Mouse (Mus musculus): Measurements from ENCODE around the gene Thap11. TPM values are rescaled to one million over a fixed set of nuclear protein-coding genes. Genes with fewer than 3 reads are reported as not detected.
A peak's percentile ranks its signal among the peaks of the same experiment; 100 is the strongest.
"Not testable (repeated sequence)": the region's sequence is repeated elsewhere in the genome, so short reads cannot be mapped to it uniquely, and the experiment has no call there.

The Thap11 gene
- polyA plus RNA-seq, 1 experiment: 75.3 TPM

DNA sequence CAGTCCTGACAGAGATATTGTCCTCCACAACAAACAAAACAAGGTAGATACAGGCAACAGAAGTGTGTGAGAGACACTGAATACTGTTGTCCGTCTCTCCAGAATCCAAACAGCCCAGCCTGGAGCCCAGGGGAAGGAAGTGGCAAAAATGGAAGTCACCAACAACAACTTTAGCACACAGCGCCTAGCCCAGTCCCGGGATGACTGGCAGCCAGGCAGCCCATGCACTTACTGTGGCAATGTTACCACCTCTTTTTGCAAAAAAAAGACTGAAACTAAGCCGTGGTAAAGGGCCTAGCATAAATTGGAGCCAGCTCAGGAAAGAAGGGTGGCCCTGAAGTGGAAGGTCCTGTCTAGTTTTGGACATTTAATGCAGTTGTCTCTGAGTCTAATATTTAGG is 28.6 kb upstream of the Thap11 start:
- no peaks in the 10 kb centered on the region for H3K27me3 ChIP-seq (ENCODE audit: control insufficient read depth, insufficient read depth, low read length)
- H3K27ac ChIP-seq (ENCODE audit: control insufficient read depth, insufficient read depth, low read length): no peak overlapping the region
- no peak for DNase-seq
- 2% methylated on average over 4 of the region's 4 CpGs for WGBS
- peak overlapping the region; percentile 87 for H3K4me3 ChIP-seq (ENCODE audit: control insufficient read depth, insufficient read depth, low read length)
- peaks cover 9% of the 10 kb centered on the region; the same call in 1 of the 2 replicates for H3K4me1 ChIP-seq (replicated peaks; ENCODE audit: control insufficient read depth, insufficient read depth, low read length)
- no peaks in the 10 kb centered on the region; the same call in 1 of the 2 replicates for H3K36me3 ChIP-seq (ENCODE audit: control insufficient read depth, insufficient read depth, low read length)
- TF ChIP-seq POLR2A (IDR thresholded peaks at IDR 0.05; ENCODE audit: control insufficient read depth, extremely low read depth, insufficient read depth, low read length, poor library complexity): no peak
- TF ChIP-seq CTCF (IDR thresholded peaks at IDR 0.05; ENCODE audit: borderline replicate concordance, control insufficient read depth, extremely low read depth, insufficient read depth, low read length, poor library complexity): no peak

DNA sequence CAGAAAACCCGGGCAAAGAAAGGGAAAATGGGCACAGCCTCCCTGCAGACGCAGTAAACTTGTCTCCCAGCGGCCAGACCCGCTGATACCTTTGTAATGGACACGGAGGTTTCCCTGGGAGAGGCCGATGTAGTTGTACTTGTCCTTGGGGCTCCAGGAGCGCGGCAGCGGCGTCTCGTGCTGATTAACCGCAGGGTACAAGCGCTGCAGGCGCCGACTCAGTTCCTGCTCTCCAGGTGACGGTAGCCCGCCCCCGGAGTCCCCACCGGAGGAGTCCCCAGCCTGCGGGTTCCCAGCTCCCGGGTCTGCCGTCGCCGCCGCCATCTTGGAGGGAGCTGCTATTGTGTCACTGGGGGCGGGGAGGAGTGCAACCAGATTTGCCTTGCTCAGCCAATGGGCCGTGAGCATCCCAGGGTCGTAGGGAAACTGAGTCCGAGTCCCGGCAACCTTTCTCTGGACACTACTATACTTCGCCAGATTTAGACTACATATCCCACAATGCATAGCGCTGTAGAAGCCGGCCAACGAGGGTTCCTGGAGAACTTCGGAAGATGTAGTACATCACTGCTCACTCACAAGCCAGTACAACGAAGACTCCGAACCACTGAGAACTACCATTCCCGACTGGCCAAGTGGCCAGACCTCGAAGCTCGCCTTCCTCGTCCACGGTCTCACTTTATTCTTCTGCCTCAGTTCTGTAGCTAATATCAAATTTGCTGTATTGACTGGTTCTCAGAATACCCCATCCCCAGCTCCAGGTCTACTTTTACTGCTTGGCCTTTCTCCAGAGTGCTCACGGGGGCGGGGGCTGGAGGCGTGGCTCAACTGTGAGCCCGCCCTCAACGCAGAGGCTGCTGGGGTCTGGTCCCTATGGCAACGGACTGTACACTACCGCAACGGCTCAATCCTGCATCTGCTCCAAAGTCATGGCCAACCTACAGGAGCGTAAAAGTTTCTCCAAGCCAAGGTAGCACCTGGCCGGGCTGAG is 27.8 kb upstream of the Thap11 start, which contains the start of the genes Ranbp10 and Tsnaxip1:
Gene Ranbp10 (minus strand): TSS at position 490 of the 988 bp plus-strand sequence.
Gene Tsnaxip1 (plus strand): TSS at position 871 of the 988 bp plus-strand sequence.
- DNase-seq: peak; percentile 96
- H3K27me3 ChIP-seq (ENCODE audit: control insufficient read depth, insufficient read depth, low read length): no peaks in the 10 kb centered on the region
- TF ChIP-seq CTCF (IDR thresholded peaks at IDR 0.05; ENCODE audit: borderline replicate concordance, control insufficient read depth, extremely low read depth, insufficient read depth, low read length, poor library complexity): 0 out of 2 replicates have a peak, but pooled peaks have one; percentile 29
- TF ChIP-seq POLR2A (IDR thresholded peaks at IDR 0.05; ENCODE audit: control insufficient read depth, extremely low read depth, insufficient read depth, low read length, poor library complexity): peak; percentile 86
- H3K4me1 ChIP-seq (replicated peaks; ENCODE audit: control insufficient read depth, insufficient read depth, low read length): peaks cover 9% of the 10 kb centered on the region; the same call in 1 of the 2 replicates
- WGBS: under 1% methylated on average over 52 of the region's 52 CpGs
- peak within 1 kb of the TSS; percentile 7; the same call in 1 of the 2 replicates for H3K27ac ChIP-seq (ENCODE audit: control insufficient read depth, insufficient read depth, low read length)
- peak within 1 kb of the TSS; percentile 87 for H3K4me3 ChIP-seq (ENCODE audit: control insufficient read depth, insufficient read depth, low read length)
- no peaks in the 10 kb centered on the region; the same call in 1 of the 2 replicates for H3K36me3 ChIP-seq (ENCODE audit: control insufficient read depth, insufficient read depth, low read length)

- H3K36me3 ChIP-seq (ENCODE audit: control insufficient read depth, insufficient read depth, low read length); H3K4me3 ChIP-seq (ENCODE audit: control insufficient read depth, insufficient read depth, low read length); H3K4me1 ChIP-seq (replicated peaks; ENCODE audit: control insufficient read depth, insufficient read depth, low read length); H3K27me3 ChIP-seq (ENCODE audit: control insufficient read depth, insufficient read depth, low read length); DNase-seq; H3K27ac ChIP-seq (ENCODE audit: control insufficient read depth, insufficient read depth, low read length): not testable (repeated sequence)
- 97% methylated on average over 2 of the region's 2 CpGs for whole genome bisulfite sequencing
These were observed 21.2 kb upstream of the Thap11 start for GRCm38 (mm10) chr8:105833740-105834139.

DNA sequence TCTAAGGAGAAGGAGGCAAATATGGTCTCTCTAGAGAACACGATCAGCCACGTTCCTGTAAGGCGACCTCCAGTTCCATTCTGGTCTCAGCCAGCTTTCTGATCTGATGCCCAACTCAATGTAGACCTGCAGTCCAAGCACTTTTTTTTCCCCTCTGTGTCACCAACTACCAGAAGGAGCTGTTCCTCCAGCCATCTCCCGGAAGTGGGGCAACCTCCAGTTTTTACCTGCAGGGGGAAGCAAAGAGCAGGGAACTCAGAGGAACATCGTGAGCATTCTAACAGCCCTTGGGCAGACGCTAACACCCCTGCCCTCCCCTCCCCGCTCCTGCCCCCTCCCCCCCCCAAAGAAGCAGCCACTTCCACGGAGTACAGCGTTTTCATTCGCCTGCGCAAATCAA is 19.6 kb upstream of the Thap11 start:
- Histone ChIP-seq H3K4me1 (replicated peaks; ENCODE audit: control insufficient read depth, insufficient read depth, low read length) (no peaks in the 10 kb centered on the region), H3K27me3 (ENCODE audit: control insufficient read depth, insufficient read depth, low read length) (no peaks in the 10 kb centered on the region), H3K4me3 (ENCODE audit: control insufficient read depth, insufficient read depth, low read length) (no peak overlapping the region), H3K27ac (ENCODE audit: control insufficient read depth, insufficient read depth, low read length) (no peak overlapping the region), H3K36me3 (ENCODE audit: control insufficient read depth, insufficient read depth, low read length) (no peaks in the 10 kb centered on the region)
- 21% methylated on average over 11 of the region's 11 CpGs for WGBS
- TF ChIP-seq CTCF (IDR thresholded peaks at IDR 0.05; ENCODE audit: borderline replicate concordance, control insufficient read depth, extremely low read depth, insufficient read depth, low read length, poor library complexity) (no peak), POLR2A (IDR thresholded peaks at IDR 0.05; ENCODE audit: control insufficient read depth, extremely low read depth, insufficient read depth, low read length, poor library complexity) (no peak)
- DNase-seq: peak; percentile 90

GRCm38 (mm10) chr8:105836991-105837390 is 17.9 kb upstream of the Thap11 start:
- Histone ChIP-seq H3K4me1 (replicated peaks; ENCODE audit: control insufficient read depth, insufficient read depth, low read length) (no peaks in the 10 kb centered on the region), H3K27ac (ENCODE audit: control insufficient read depth, insufficient read depth, low read length) (no peak overlapping the region), H3K27me3 (ENCODE audit: control insufficient read depth, insufficient read depth, low read length) (no peaks in the 10 kb centered on the region), H3K4me3 (ENCODE audit: control insufficient read depth, insufficient read depth, low read length) (no peak overlapping the region), H3K36me3 (ENCODE audit: control insufficient read depth, insufficient read depth, low read length) (no peaks in the 10 kb centered on the region)
- no peak for TF ChIP-seq CTCF (IDR thresholded peaks at IDR 0.05; ENCODE audit: borderline replicate concordance, control insufficient read depth, extremely low read depth, insufficient read depth, low read length, poor library complexity)
- no peak for TF ChIP-seq POLR2A (IDR thresholded peaks at IDR 0.05; ENCODE audit: control insufficient read depth, extremely low read depth, insufficient read depth, low read length, poor library complexity)
- no peak for DNase-seq
- WGBS: 88% methylated on average over 6 of the region's 6 CpGs

GRCm38 (mm10) chr8:105839209-105839608 is 15.7 kb upstream of the Thap11 start:
- H3K4me3 ChIP-seq (ENCODE audit: control insufficient read depth, insufficient read depth, low read length): no peak overlapping the region
- H3K4me1 ChIP-seq (replicated peaks; ENCODE audit: control insufficient read depth, insufficient read depth, low read length): no peaks in the 10 kb centered on the region
- H3K36me3 ChIP-seq (ENCODE audit: control insufficient read depth, insufficient read depth, low read length): peaks cover 5% of the 10 kb centered on the region
- TF ChIP-seq CTCF (IDR thresholded peaks at IDR 0.05; ENCODE audit: borderline replicate concordance, control insufficient read depth, extremely low read depth, insufficient read depth, low read length, poor library complexity) (no peak), POLR2A (IDR thresholded peaks at IDR 0.05; ENCODE audit: control insufficient read depth, extremely low read depth, insufficient read depth, low read length, poor library complexity) (no peak)
- no peak overlapping the region for H3K27ac ChIP-seq (ENCODE audit: control insufficient read depth, insufficient read depth, low read length)
- 84% methylated on average over 5 of the region's 5 CpGs for WGBS
- H3K27me3 ChIP-seq (ENCODE audit: control insufficient read depth, insufficient read depth, low read length): no peaks in the 10 kb centered on the region
- DNase-seq: no peak
